Mouse (Mus musculus): ENCODE data around the gene Insyn1.

DNA sequence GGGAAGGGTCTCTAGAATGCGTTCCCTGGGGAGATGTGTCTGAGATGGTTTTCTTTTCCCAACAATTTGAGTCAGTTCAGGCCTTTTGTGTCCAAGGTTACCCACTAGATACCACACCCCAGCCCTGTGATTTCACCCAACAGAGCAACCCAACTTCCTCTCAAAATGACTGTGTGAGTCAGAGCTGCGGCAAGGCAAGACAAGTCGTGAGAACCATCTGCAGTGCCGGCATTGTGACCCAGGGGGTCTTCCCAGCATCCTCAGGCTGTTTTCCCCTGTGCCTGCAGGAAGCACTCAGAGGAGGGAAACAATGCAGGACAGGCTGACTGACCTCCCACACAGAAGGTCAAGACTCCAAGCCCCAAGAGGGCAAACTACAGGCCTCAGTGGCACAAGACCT is 60.5 kb downstream of the Insyn1 start:
- TF ChIP-seq GATA1 (IDR thresholded peaks at IDR 0.05; ENCODE audit: borderline replicate concordance, low read length) (no peak), FLI1 (IDR thresholded peaks at IDR 0.05; ENCODE audit: low read length) (no peak)
